In genomic region chr9:108308141-108308540, GRCm38 (mm10) we compare ENCODE assay signal across 8 mouse cellular contexts. TPM values are rescaled to one million over a fixed set of nuclear protein-coding genes. Genes with fewer than 3 reads are reported as not detected.
DNase-seq lines count a peak whose midpoint lies in the region; ATAC-seq and TF ChIP-seq lines count a peak whose summit lies in the region.

No protein-coding gene starts in this region.

- TF ChIP-seq CTCF in ES-Bruce4 (IDR thresholded peaks at IDR 0.05; ENCODE audit: low read depth, low read length) = no peak
- TF ChIP-seq CTCF in liver, embryonic 14.5 days (IDR thresholded peaks at IDR 0.05; ENCODE audit: low read depth) = no peak

- no peaks in the 10 kb centered on the region for H3K9me3 ChIP-seq in heart, embryonic 12.5 days (replicated peaks)
- H3K9me3 ChIP-seq in ES-Bruce4 (replicated peaks; ENCODE audit: control insufficient read depth, insufficient read depth, low read length, poor library complexity, severe bottlenecking) = no peaks in the 10 kb centered on the region
- H3K9me3 ChIP-seq in forebrain, embryonic 14.5 days (replicated peaks; ENCODE audit: control insufficient read depth, low read length) = no peaks in the 10 kb centered on the region
- H3K9me3 ChIP-seq in liver, embryonic 14.5 days (ENCODE audit: control insufficient read depth, low read length) = no peaks in the 10 kb centered on the region

- H3K9ac ChIP-seq in heart, embryonic 12.5 days = peak overlapping the region; percentile 69
- H3K9ac ChIP-seq in ES-Bruce4 (ENCODE audit: low read depth, poor library complexity, severe bottlenecking) = peak overlapping the region; percentile 91
- H3K9ac ChIP-seq in forebrain, embryonic 14.5 days (ENCODE audit: low read length) = peak overlapping the region; percentile 1; the same call in 1 of the 2 replicates
- H3K9ac ChIP-seq in liver, embryonic 14.5 days (replicated peaks) = peak overlapping the region; percentile 100

- H3K36me3 ChIP-seq in heart, embryonic 12.5 days = peaks cover 12% of the 10 kb centered on the region
- H3K36me3 ChIP-seq in ES-Bruce4 (ENCODE audit: control insufficient read depth, insufficient read depth, low read length, poor library complexity, severe bottlenecking) = peaks cover 11% of the 10 kb centered on the region
- peaks cover 9% of the 10 kb centered on the region for H3K36me3 ChIP-seq in forebrain, embryonic 14.5 days (ENCODE audit: control insufficient read depth, insufficient read depth, low read length)
- H3K36me3 ChIP-seq in liver, embryonic 14.5 days (replicated peaks; ENCODE audit: control insufficient read depth, insufficient read depth, low read depth) = peaks cover 9% of the 10 kb centered on the region

- H3K4me3 ChIP-seq in heart, embryonic 12.5 days = peak overlapping the region; percentile 82
- H3K4me3 ChIP-seq in ES-Bruce4 (ENCODE audit: low read depth, low read length) = peak overlapping the region; percentile 66
- peak overlapping the region; percentile 96 for H3K4me3 ChIP-seq in forebrain, embryonic 14.5 days (ENCODE audit: low read depth, low read length)
- H3K4me3 ChIP-seq in liver, embryonic 14.5 days (ENCODE audit: insufficient read depth in 1 of 2, low read depth in 2 of 2, low read length in 2 of 2) = peak overlapping the region; percentile 81 to 99

- no peaks in the 10 kb centered on the region for H3K27me3 ChIP-seq in heart, embryonic 12.5 days (replicated peaks)
- H3K27me3 ChIP-seq in ES-Bruce4 (ENCODE audit: control insufficient read depth, insufficient read depth, low read length, poor library complexity, severe bottlenecking) = no peaks in the 10 kb centered on the region
- H3K27me3 ChIP-seq in forebrain, embryonic 14.5 days (replicated peaks; ENCODE audit: control insufficient read depth, insufficient read depth, low read length) = no peaks in the 10 kb centered on the region
- H3K27me3 ChIP-seq in liver, embryonic 14.5 days (ENCODE audit: control insufficient read depth, insufficient read depth, low read length) = no peaks in the 10 kb centered on the region

- H3K27ac ChIP-seq in heart, embryonic 12.5 days (ENCODE audit: poor library complexity, severe bottlenecking) = 0 out of 2 replicates have a peak overlapping the region, but pooled peaks have one; percentile 39
- H3K27ac ChIP-seq in ES-Bruce4 (ENCODE audit: insufficient read depth, low read length) = peak overlapping the region; percentile 17; the same call in 1 of the 2 replicates
- no peak overlapping the region for H3K27ac ChIP-seq in forebrain, embryonic 14.5 days (ENCODE audit: low read depth, low read length)
- peak overlapping the region; percentile 80 for H3K27ac ChIP-seq in liver, embryonic 14.5 days

- peak overlapping the region; percentile 81 for H3K4me2 ChIP-seq in heart, embryonic 12.5 days
- peak overlapping the region; percentile 65 for H3K4me2 ChIP-seq in forebrain, embryonic 14.5 days (ENCODE audit: low read length)
- H3K4me2 ChIP-seq in liver, embryonic 14.5 days (ENCODE audit: low read depth) = peak overlapping the region; percentile 91

- peaks cover 42% of the 10 kb centered on the region for H3K4me1 ChIP-seq in heart, embryonic 12.5 days (replicated peaks)
- H3K4me1 ChIP-seq in ES-Bruce4 (ENCODE audit: control insufficient read depth, insufficient read depth, low read length) = no peaks in the 10 kb centered on the region
- peaks cover 20% of the 10 kb centered on the region for H3K4me1 ChIP-seq in forebrain, embryonic 14.5 days (ENCODE audit: control insufficient read depth, insufficient read depth, low read length)
- H3K4me1 ChIP-seq in liver, embryonic 14.5 days (replicated peaks; ENCODE audit: control insufficient read depth in 2 of 2, insufficient read depth in 2 of 2, low read length in 1 of 2) = peaks cover 34 to 36% of the 10 kb centered on the region in 2 experiments

- intact Hi-C loops in heart, postnatal 36 days (cut with DNase I) = loop anchor here (5.0 to 10.0 kb wide), 2 partner anchors 144 to 323 kb away; partner anchors contain the start of genes Gm20661 and Inka1

- TF ChIP-seq POLR2A in ES-Bruce4 (IDR thresholded peaks at IDR 0.05; ENCODE audit: insufficient read depth, low read length) = no peak

- no peak for TF ChIP-seq EP300 in ES-Bruce4 (IDR thresholded peaks at IDR 0.05; ENCODE audit: insufficient read depth, low read depth, low read length)
- TF ChIP-seq EP300 in liver, embryonic 14.5 days (IDR thresholded peaks at IDR 0.05; ENCODE audit: low read depth) = no peak

- ATAC-seq in heart, embryonic 12.5 days (ENCODE audit: insufficient number of reproducible peaks, low FRiP score) = no peak
- ATAC-seq in forebrain, embryonic 14.5 days = no peak
- ATAC-seq in liver, embryonic 14.5 days (ENCODE audit: insufficient read depth) = no peak

- DNase-seq in heart, postnatal 36 days = no peak
- DNase-seq in forebrain, embryonic 14.5 days (ENCODE audit: low spot score) = no peak
- DNase-seq in liver, embryonic 14.5 days (ENCODE audit: low read depth in 3 of 3, low spot score in 3 of 3) = no peak
- DNase-seq in c-Kit-positive CD71-positive TER-119-positive erythroid progenitor cells, embryonic 14.5 days (ENCODE audit: low spot score) = no peak
- DNase-seq in urinary bladder, postnatal 10 days (ENCODE audit: low spot score) = no peak
- DNase-seq in spleen, postnatal 10 days (ENCODE audit: low spot score in 2 of 2) = no peak

- 12% methylated on average over 2 of the region's 2 CpGs for WGBS in heart, embryonic 12.5 days
- 58% methylated on average over 2 of the region's 2 CpGs for WGBS in forebrain, embryonic 14.5 days
- 37% methylated on average over 2 of the region's 2 CpGs for WGBS in liver, embryonic 14.5 days (ENCODE audit: insufficient replicate concordance)

RNA-seq across cellular contexts. Expression of gene Tcta, which starts 2.2 kb away (rescaled TPM):
- polyA plus RNA-seq in heart, embryonic 12.5 days (2016; fragmentation: Nextera tagmentation; extraction: Ambion mirVana) = 31.2 and 35.3 TPM in 2 replicates
- 10 to 100 TPM; 59.3 to 62.3 TPM for total RNA-seq in heart, postnatal 36 days (2021)
- polyA plus RNA-seq in ES-Bruce4 (2011; ENCODE audit: insufficient read depth, insufficient read length, low read depth, missing spikeins) = 4.0 and 7.0 TPM in 2 replicates
- polyA plus RNA-seq in forebrain, embryonic 14.5 days (2014; fragmentation: Nextera tagmentation; extraction: Ambion mirVana) = 38.9 and 50.8 TPM in 2 replicates
- polyA plus RNA-seq in liver, embryonic 14.5 days (2012; rRNA removed) = 10.4 and 10.6 TPM in 2 replicates
- 10.9 and 13.2 TPM in 2 replicates for polyA plus RNA-seq in liver, embryonic 14.5 days (2014; fragmentation: Nextera tagmentation; extraction: Ambion mirVana)

RNA-seq across cellular contexts. Expression of gene Rhoa, which starts 2.2 kb away (rescaled TPM):
- 348 and 367 TPM in 2 replicates for polyA plus RNA-seq in heart, embryonic 12.5 days (2016; fragmentation: Nextera tagmentation; extraction: Ambion mirVana)
- total RNA-seq in heart, postnatal 36 days (2021) = 100 to 1,000 TPM; 237 to 241 TPM
- 429 and 434 TPM in 2 replicates for polyA plus RNA-seq in ES-Bruce4 (2011; ENCODE audit: insufficient read depth, insufficient read length, low read depth, missing spikeins)
- 276 and 307 TPM in 2 replicates for polyA plus RNA-seq in forebrain, embryonic 14.5 days (2014; fragmentation: Nextera tagmentation; extraction: Ambion mirVana)
- 62.5 and 76.4 TPM in 2 replicates for polyA plus RNA-seq in liver, embryonic 14.5 days (2012; rRNA removed)
- 130 and 133 TPM in 2 replicates for polyA plus RNA-seq in liver, embryonic 14.5 days (2014; fragmentation: Nextera tagmentation; extraction: Ambion mirVana)

RNA-seq across cellular contexts. Expression of gene Amt, which starts 11.5 kb away (rescaled TPM):
- 11.7 and 13.3 TPM in 2 replicates for polyA plus RNA-seq in heart, embryonic 12.5 days (2016; fragmentation: Nextera tagmentation; extraction: Ambion mirVana)
- total RNA-seq in heart, postnatal 36 days (2021) = 1 to 10 TPM; 4.0 to 5.2 TPM
- polyA plus RNA-seq in ES-Bruce4 (2011; ENCODE audit: insufficient read depth, insufficient read length, low read depth, missing spikeins) = 69.2 and 69.3 TPM in 2 replicates
- 13.2 and 13.4 TPM in 2 replicates for polyA plus RNA-seq in forebrain, embryonic 14.5 days (2014; fragmentation: Nextera tagmentation; extraction: Ambion mirVana)
- polyA plus RNA-seq in liver, embryonic 14.5 days (2012; rRNA removed) = 6.1 and 7.5 TPM in 2 replicates
- 7.2 and 7.7 TPM in 2 replicates for polyA plus RNA-seq in liver, embryonic 14.5 days (2014; fragmentation: Nextera tagmentation; extraction: Ambion mirVana)

RNA-seq across cellular contexts. Expression of gene Nicn1, which starts 17.9 kb away (rescaled TPM):
- 22.5 and 22.6 TPM in 2 replicates for polyA plus RNA-seq in heart, embryonic 12.5 days (2016; fragmentation: Nextera tagmentation; extraction: Ambion mirVana)
- total RNA-seq in heart, postnatal 36 days (2021) = 10 to 100 TPM; 21.3 to 21.5 TPM
- polyA plus RNA-seq in ES-Bruce4 (2011; ENCODE audit: insufficient read depth, insufficient read length, low read depth, missing spikeins) = 18.3 and 23.1 TPM in 2 replicates
- polyA plus RNA-seq in forebrain, embryonic 14.5 days (2014; fragmentation: Nextera tagmentation; extraction: Ambion mirVana) = 113 and 126 TPM in 2 replicates
- 2.8 and 2.9 TPM in 2 replicates for polyA plus RNA-seq in liver, embryonic 14.5 days (2012; rRNA removed)
- 4.3 and 6.2 TPM in 2 replicates for polyA plus RNA-seq in liver, embryonic 14.5 days (2014; fragmentation: Nextera tagmentation; extraction: Ambion mirVana)

RNA-seq across cellular contexts. Expression of gene Gpx1, which starts 30.6 kb away (rescaled TPM):
- 1,088 and 1,118 TPM in 2 replicates for polyA plus RNA-seq in heart, embryonic 12.5 days (2016; fragmentation: Nextera tagmentation; extraction: Ambion mirVana)
- total RNA-seq in heart, postnatal 36 days (2021) = 100 to 1,000 TPM; 103 to 108 TPM
- polyA plus RNA-seq in ES-Bruce4 (2011; ENCODE audit: insufficient read depth, insufficient read length, low read depth, missing spikeins) = 172 and 194 TPM in 2 replicates
- 455 and 521 TPM in 2 replicates for polyA plus RNA-seq in forebrain, embryonic 14.5 days (2014; fragmentation: Nextera tagmentation; extraction: Ambion mirVana)
- polyA plus RNA-seq in liver, embryonic 14.5 days (2012; rRNA removed) = 3,084 and 3,741 TPM in 2 replicates
- 6,910 and 6,914 TPM in 2 replicates for polyA plus RNA-seq in liver, embryonic 14.5 days (2014; fragmentation: Nextera tagmentation; extraction: Ambion mirVana)

Comparison
In these comparisons a context has a peak if more than half of its experiments do, and no peak if none do; other contexts are left out.
1. H3K9ac ChIP-seq: peak in every context shown above with its lines; median percentile 100 in liver, embryonic 14.5 days; 91 in ES-Bruce4; 69 in heart, embryonic 12.5 days; 1 in forebrain, embryonic 14.5 days.